Mouse (Mus musculus) myocyte (in vitro differentiated cells): ENCODE data around the gene Oat.

Experiments
- MYOG ChIP-seq, 3 experiments: IDR thresholded peaks; one replicate each; pipeline ENCODE4 v1.6.1; 2011; ENCODE audit warnings: control low read depth in 2 of 3, low read depth in 2 of 3, mild to moderate bottlenecking in 2 of 3; ENCODE audit not compliant: insufficient read length in 2 of 3, control insufficient read depth in 1 of 3, insufficient read depth in 1 of 3
- POLR2A ChIP-seq: IDR thresholded peaks from one replicate; pipeline ENCODE4 v1.6.1; 2011; ENCODE audit warnings: low read depth, mild to moderate bottlenecking, control low read depth, moderate library complexity; ENCODE audit not compliant: insufficient read length
- POLR2AphosphoS2 ChIP-seq: IDR thresholded peaks from one replicate; pipeline ENCODE4 v1.6.1; 2011; ENCODE audit warnings: low read depth, control low read depth; ENCODE audit not compliant: insufficient read length

GRCm38 (mm10) chr7:132541566-132541965 lies 34.6 kb downstream of the Oat start:
- no peak for TF ChIP-seq MYOG (IDR thresholded peaks at IDR 0.05; ENCODE audit: control insufficient read depth in 1 of 3, insufficient read depth in 1 of 3, insufficient read length in 2 of 3, low read depth in 2 of 3)
- no peak for TF ChIP-seq POLR2AphosphoS2
- no peak for TF ChIP-seq POLR2A
